In the genomic region with DNA sequence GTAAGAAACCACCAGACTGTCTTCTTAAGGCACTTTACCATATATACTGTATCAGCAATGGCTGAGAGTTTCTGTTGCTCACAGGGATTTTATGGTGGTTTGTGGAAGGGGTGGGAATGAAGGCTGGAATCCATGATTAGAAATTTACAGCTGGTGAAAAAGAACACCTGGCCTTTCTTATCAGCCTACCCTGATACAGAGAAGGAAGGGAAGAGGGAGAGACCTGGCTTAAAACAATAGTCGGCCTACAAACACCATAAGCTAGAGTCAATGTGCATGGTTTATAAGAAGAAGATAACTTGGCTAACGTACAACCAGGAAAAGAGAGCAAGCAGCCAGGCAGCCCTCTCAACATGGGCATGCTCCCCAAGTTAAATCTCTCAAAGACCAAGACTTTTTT, we compare ENCODE assay signal across 35 mouse cellular contexts. TPM values are rescaled to one million over a fixed set of nuclear protein-coding genes. Genes with fewer than 3 reads are reported as not detected.
"Had no signal": no experiment of that assay in that cellular context is flagged by ENCODE, and none has a peak within 500 bp of the region (broad histone marks: within the 10 kb centered on the region; RNA-seq: fewer than 3 reads in every experiment).

No protein-coding gene starts in this region.

- H3K36me3 ChIP-seq: heart, embryonic 10.5 days; heart, embryonic 12.5 days; heart, embryonic 13.5 days; heart, embryonic 15.5 days; hindbrain, embryonic 10.5 days; hindbrain, embryonic 12.5 days; hindbrain, embryonic 13.5 days; hindbrain, embryonic 15.5 days; kidney, embryonic 15.5 days had no signal

- H3K9ac ChIP-seq: heart, embryonic 12.5 days; heart, embryonic 13.5 days; heart, embryonic 15.5 days; hindbrain, embryonic 12.5 days; hindbrain, embryonic 13.5 days; hindbrain, embryonic 14.5 days; hindbrain, embryonic 15.5 days; kidney, embryonic 15.5 days had no signal

- H3K4me2 ChIP-seq: heart, embryonic 11.5 days; heart, embryonic 12.5 days; heart, embryonic 13.5 days; heart, embryonic 15.5 days; hindbrain, embryonic 12.5 days; hindbrain, embryonic 13.5 days; hindbrain, embryonic 14.5 days; hindbrain, embryonic 15.5 days; kidney, embryonic 15.5 days had no signal

- H3K9me3 ChIP-seq: heart, embryonic 10.5 days; heart, embryonic 12.5 days; heart, embryonic 13.5 days; heart, embryonic 15.5 days; hindbrain, embryonic 10.5 days; hindbrain, embryonic 12.5 days; hindbrain, embryonic 13.5 days; hindbrain, embryonic 15.5 days; kidney, embryonic 15.5 days had no signal

- H3K4me3 ChIP-seq: heart, adult 2 months; heart, embryonic 10.5 days; heart, embryonic 12.5 days; heart, embryonic 13.5 days; heart, embryonic 15.5 days; hindbrain, embryonic 10.5 days; hindbrain, embryonic 12.5 days; hindbrain, embryonic 13.5 days; hindbrain, embryonic 15.5 days; kidney, embryonic 15.5 days; layer of hippocampus, adult 2 months had no signal

- DNase-seq: heart, adult 18-20 months; heart, adult 2 months; heart, postnatal 10 days; heart, postnatal 14 days; heart, postnatal 36 days; heart, postnatal 4 days; kidney, adult 11 months; kidney, adult 18-20 months; kidney, adult 2 months; kidney, adult 9 months; kidney, postnatal 10 days; kidney, postnatal 14 days; kidney, postnatal 25 days; kidney, postnatal 36 days; kidney, postnatal 4 days; layer of hippocampus, adult 9-11 months; layer of hippocampus, postnatal 36 days had no signal

- H3K4me1 ChIP-seq: heart, embryonic 10.5 days; heart, embryonic 12.5 days; heart, embryonic 13.5 days; heart, embryonic 15.5 days; hindbrain, embryonic 10.5 days; hindbrain, embryonic 12.5 days; hindbrain, embryonic 13.5 days; hindbrain, embryonic 15.5 days; kidney, embryonic 15.5 days had no signal

- H3K27ac ChIP-seq: heart, adult 2 months; heart, embryonic 10.5 days; heart, embryonic 13.5 days; heart, embryonic 15.5 days; hindbrain, embryonic 10.5 days; hindbrain, embryonic 12.5 days; hindbrain, embryonic 13.5 days; hindbrain, embryonic 14.5 days; hindbrain, embryonic 15.5 days; hindbrain, postnatal 0 days; kidney, embryonic 15.5 days; kidney, postnatal 0 days; layer of hippocampus, adult 2 months had no signal

- H3K27me3 ChIP-seq: heart, embryonic 12.5 days; heart, embryonic 13.5 days; heart, embryonic 15.5 days; hindbrain, embryonic 12.5 days; hindbrain, embryonic 13.5 days; hindbrain, embryonic 15.5 days; kidney, embryonic 15.5 days had no signal

- ATAC-seq: hindbrain, embryonic 16.5 days; hindbrain, postnatal 0 days; inflammation-experienced regulatory T-cells, adult 6 months had no signal

RNA-seq across cellular contexts. Expression of gene Far2, which starts 37.3 kb away (rescaled TPM):
- total RNA-seq: heart, adult 18-20 months; heart, adult 2 months; heart, adult 8-10 months; heart, postnatal 10 days; heart, postnatal 25 days; heart, postnatal 36 days; heart, postnatal 4 days had no signal
- polyA plus RNA-seq: heart, adult 2 months had no signal
